Mouse (Mus musculus) hindbrain, embryonic 13.5 days (tissue): ENCODE measurements around the gene Bcl11a. TPM values are rescaled to one million over a fixed set of nuclear protein-coding genes. Genes with fewer than 3 reads are reported as not detected.

Source experiments
- ATAC-seq: fragments of 200-750 bp; cut with Nextera tagmentation; 2 replicates; pipeline ENCODE4 v1.8.0; 2017; ENCODE audit warnings: moderate TSS enrichment; ENCODE audit not compliant: low FRiP score
- H3K27ac ChIP-seq: fragments of 300-500 bp; sonication (generic); 2 replicates; pipeline ENCODE4 v1.5.1; 2015; ENCODE audit warnings: inconsistent platforms, mild to moderate bottlenecking, moderate library complexity
- H3K27me3 ChIP-seq: fragments of 300-500 bp; sonication (generic); 2 replicates; pipeline ENCODE4 v1.6.1; 2015; ENCODE audit warnings: mild to moderate bottlenecking, inconsistent platforms
- H3K36me3 ChIP-seq: fragments of 300-500 bp; sonication (generic); 2 replicates; pipeline ENCODE4 v1.6.1; 2015; ENCODE audit warnings: mild to moderate bottlenecking, inconsistent platforms
- H3K4me1 ChIP-seq: fragments of 300-500 bp; sonication (generic); replicated peaks from 2 replicates; pipeline ENCODE4 v1.6.1; 2015; ENCODE audit warnings: inconsistent platforms
- H3K4me2 ChIP-seq: fragments of 300-500 bp; sonication (generic); 2 replicates; pipeline ENCODE4 v1.6.1; 2015; ENCODE audit warnings: inconsistent platforms, mild to moderate bottlenecking, moderate library complexity
- H3K4me3 ChIP-seq: fragments of 300-500 bp; sonication (generic); 2 replicates; pipeline ENCODE4 v1.5.1; 2015; ENCODE audit warnings: mild to moderate bottlenecking, inconsistent platforms
- H3K9ac ChIP-seq: fragments of 300-500 bp; sonication (generic); 2 replicates; pipeline ENCODE4 v1.6.1; 2015; ENCODE audit warnings: mild to moderate bottlenecking, inconsistent platforms
- H3K9me3 ChIP-seq: fragments of 300-500 bp; sonication (generic); 2 replicates; pipeline ENCODE4 v1.6.1; 2016; ENCODE audit warnings: inconsistent platforms
- WGBS: fragments of 180-500 bp; shearing (Covaris S2); methylation state at CpG from one replicate; pipeline ENCODE4 v1.1.7; 2015; 5-methylcytosine and 5-hydroxymethylcytosine counted together
- polyA plus RNA-seq: library from polyadenylated mRNA; unstranded; fragments of >200 nt; fragmentation: Nextera tagmentation; extraction: Ambion mirVana; gene quantifications from 2 replicates; pipeline ENCODE4 v1.2.1, GENCODE M21; 2015

Bcl11a gene
- 116 and 129 TPM in 2 replicates for polyA plus RNA-seq

GRCm38 (mm10) chr11:24077795-24078705, at the start of gene Bcl11a:
Gene Bcl11a, plus strand, starts transcription at chr11:24078056.
- no peaks in the 10 kb centered on the region for H3K36me3 ChIP-seq
- H3K4me3 ChIP-seq = peak within 1 kb of the TSS; percentile 86
- no peaks in the 10 kb centered on the region for H3K27me3 ChIP-seq
- no peaks in the 10 kb centered on the region for H3K9me3 ChIP-seq
- peaks cover 31% of the 10 kb centered on the region for H3K4me1 ChIP-seq
- under 1% methylated on average over 39 of the region's 51 CpGs for WGBS
- peak within 1 kb of the TSS; percentile 99 for H3K4me2 ChIP-seq
- peak within 1 kb of the TSS; percentile 99 for H3K9ac ChIP-seq
- ATAC-seq = peak; percentile 67
- H3K27ac ChIP-seq = peak within 1 kb of the TSS; percentile 100

GRCm38 (mm10) chr11:24044025-24044424, 33.8 kb upstream of the Bcl11a start:
- WGBS = 87% methylated on average over 6 of the region's 6 CpGs
- no peak for ATAC-seq
- H3K4me2 ChIP-seq = no peak overlapping the region
- H3K9me3 ChIP-seq = no peaks in the 10 kb centered on the region
- H3K27ac ChIP-seq = no peak overlapping the region
- H3K9ac ChIP-seq = no peak overlapping the region
- H3K36me3 ChIP-seq = no peaks in the 10 kb centered on the region
- H3K27me3 ChIP-seq = no peaks in the 10 kb centered on the region
- no peaks in the 10 kb centered on the region for H3K4me1 ChIP-seq
- H3K4me3 ChIP-seq = no peak overlapping the region

GRCm38 (mm10) chr11:24049226-24050031, 28.4 kb upstream of the Bcl11a start:
- ATAC-seq = peak; percentile 89
- peak overlapping the region; percentile 48 for H3K4me3 ChIP-seq

GRCm38 (mm10) chr11:24050032-24050757, 27.7 kb upstream of the Bcl11a start:
- 85% methylated on average over 11 of the region's 11 CpGs for WGBS
- no peak for ATAC-seq
- peak overlapping the region; percentile 80; the same call in 1 of the 2 replicates for H3K9ac ChIP-seq
- H3K4me3 ChIP-seq = no peak overlapping the region
- H3K36me3 ChIP-seq = no peaks in the 10 kb centered on the region
- no peak overlapping the region; the same call in 1 of the 2 replicates for H3K4me2 ChIP-seq
- no peak overlapping the region for H3K27ac ChIP-seq
- H3K9me3 ChIP-seq = no peaks in the 10 kb centered on the region
- peaks cover 7% of the 10 kb centered on the region for H3K4me1 ChIP-seq
- H3K27me3 ChIP-seq = no peaks in the 10 kb centered on the region

More at GRCm38 (mm10) chr11:24049226-24050031, 28.4 kb upstream of the Bcl11a start:
- Histone ChIP-seq H3K4me1 (peaks cover 7% of the 10 kb centered on the region), H3K27ac (peak overlapping the region; percentile 82), H3K9me3 (no peaks in the 10 kb centered on the region), H3K9ac (peak overlapping the region; percentile 80), H3K27me3 (no peaks in the 10 kb centered on the region), H3K4me2 (peak overlapping the region; percentile 65), H3K36me3 (no peaks in the 10 kb centered on the region)
- WGBS = 4% methylated on average over 27 of the region's 28 CpGs

- H3K27me3 ChIP-seq = no peaks in the 10 kb centered on the region; the same call in 1 of the 2 replicates
- H3K4me3 ChIP-seq = no peak overlapping the region
- H3K9ac ChIP-seq = no peak overlapping the region
- no peaks in the 10 kb centered on the region for H3K9me3 ChIP-seq
- H3K4me1 ChIP-seq = peaks cover 7% of the 10 kb centered on the region
- WGBS = 58% methylated on average over 6 of the region's 6 CpGs
- no peak overlapping the region for H3K27ac ChIP-seq
- ATAC-seq = no peak
- no peaks in the 10 kb centered on the region for H3K36me3 ChIP-seq
- H3K4me2 ChIP-seq = no peak overlapping the region
Measured at GRCm38 (mm10) chr11:24052882-24053281, 25.0 kb upstream of the Bcl11a start.

- no peak for ATAC-seq
- Histone ChIP-seq H3K27ac (no peak overlapping the region), H3K27me3 (no peaks in the 10 kb centered on the region; the same call in 1 of the 2 replicates), H3K36me3 (no peaks in the 10 kb centered on the region), H3K9ac (no peak overlapping the region), H3K9me3 (no peaks in the 10 kb centered on the region), H3K4me3 (no peak overlapping the region), H3K4me1 (peaks cover 30% of the 10 kb centered on the region), H3K4me2 (no peak overlapping the region)
- 7% methylated on average over 1 of the region's 1 CpGs for WGBS
Measured at GRCm38 (mm10) chr11:24059137-24059536, 18.7 kb upstream of the Bcl11a start.

- ATAC-seq = no peak
- no peak overlapping the region for H3K27ac ChIP-seq
- H3K27me3 ChIP-seq = no peaks in the 10 kb centered on the region; the same call in 1 of the 2 replicates
- 5% methylated on average over 5 of the region's 5 CpGs for WGBS
- peak overlapping the region; percentile 58 for H3K4me2 ChIP-seq
- peaks cover 36% of the 10 kb centered on the region for H3K4me1 ChIP-seq
- no peaks in the 10 kb centered on the region for H3K9me3 ChIP-seq
- H3K9ac ChIP-seq = peak overlapping the region; percentile 63
- no peaks in the 10 kb centered on the region for H3K36me3 ChIP-seq
- peak overlapping the region; percentile 31 for H3K4me3 ChIP-seq
Measured at GRCm38 (mm10) chr11:24060428-24060827, 17.4 kb upstream of the Bcl11a start.

GRCm38 (mm10) chr11:24061819-24062218, 16.0 kb upstream of the Bcl11a start:
- 2% methylated on average over 14 of the region's 14 CpGs for WGBS
- Histone ChIP-seq H3K27me3 (no peaks in the 10 kb centered on the region; the same call in 1 of the 2 replicates), H3K9me3 (no peaks in the 10 kb centered on the region), H3K4me3 (peak overlapping the region; percentile 36), H3K27ac (peak overlapping the region; percentile 81), H3K4me2 (peak overlapping the region; percentile 65), H3K9ac (peak overlapping the region; percentile 64), H3K4me1 (peaks cover 37% of the 10 kb centered on the region), H3K36me3 (no peaks in the 10 kb centered on the region)
- peak; percentile 82 for ATAC-seq

GRCm38 (mm10) chr11:24062495-24063096, 15.3 kb upstream of the Bcl11a start:
- no peaks in the 10 kb centered on the region for H3K36me3 ChIP-seq
- no peak overlapping the region for H3K4me3 ChIP-seq
- no peak overlapping the region for H3K9ac ChIP-seq
- H3K27me3 ChIP-seq = no peaks in the 10 kb centered on the region; the same call in 1 of the 2 replicates
- peak overlapping the region; percentile 65 for H3K4me2 ChIP-seq
- ATAC-seq = 0 out of 2 replicates have a peak, but pooled peaks have one; percentile 21
- WGBS = 24% methylated on average over 9 of the region's 9 CpGs
- H3K4me1 ChIP-seq = peaks cover 37% of the 10 kb centered on the region
- H3K9me3 ChIP-seq = no peaks in the 10 kb centered on the region
- peak overlapping the region; percentile 81; the same call in 1 of the 2 replicates for H3K27ac ChIP-seq

- Histone ChIP-seq H3K9me3 (no peaks in the 10 kb centered on the region), H3K4me3 (no peak overlapping the region), H3K36me3 (no peaks in the 10 kb centered on the region), H3K4me2 (no peak overlapping the region), H3K27ac (peak overlapping the region; percentile 32; the same call in 1 of the 2 replicates), H3K4me1 (peaks cover 37% of the 10 kb centered on the region), H3K27me3 (no peaks in the 10 kb centered on the region), H3K9ac (no peak overlapping the region)
- 75% methylated on average over 6 of the region's 6 CpGs for WGBS
- ATAC-seq = no peak
Measured at GRCm38 (mm10) chr11:24064221-24064620, 13.6 kb upstream of the Bcl11a start.

GRCm38 (mm10) chr11:24065313-24065712, 12.5 kb upstream of the Bcl11a start:
- no peaks in the 10 kb centered on the region for H3K36me3 ChIP-seq
- no peak overlapping the region for H3K9ac ChIP-seq
- H3K9me3 ChIP-seq = no peaks in the 10 kb centered on the region
- H3K27me3 ChIP-seq = no peaks in the 10 kb centered on the region
- 43% methylated on average over 4 of the region's 4 CpGs for WGBS
- H3K27ac ChIP-seq = peak overlapping the region; percentile 55; the same call in 1 of the 2 replicates
- 0 out of 2 replicates have a peak, but pooled peaks have one; percentile 53 for ATAC-seq
- no peak overlapping the region for H3K4me2 ChIP-seq
- H3K4me3 ChIP-seq = no peak overlapping the region
- peaks cover 35% of the 10 kb centered on the region for H3K4me1 ChIP-seq
